Mouse (Mus musculus) liver, adult 2 months (tissue): ENCODE measurements around the gene Naxd.
A peak's percentile ranks its signal among the peaks of the same experiment; 100 is the strongest.

Experiments
- CTCF ChIP-seq: fragments of 200-500 bp; IDR thresholded peaks from 2 replicates; pipeline ENCODE4 v1.5.1; 2011; ENCODE audit warnings: low read depth, low read length, control low read depth
- POLR2A ChIP-seq: fragments of 200-500 bp; IDR thresholded peaks from 2 replicates; pipeline ENCODE4 v1.6.1; 2011; ENCODE audit warnings: low read length, control low read depth; ENCODE audit not compliant: insufficient read depth; ENCODE audit errors: extremely low read depth

DNA sequence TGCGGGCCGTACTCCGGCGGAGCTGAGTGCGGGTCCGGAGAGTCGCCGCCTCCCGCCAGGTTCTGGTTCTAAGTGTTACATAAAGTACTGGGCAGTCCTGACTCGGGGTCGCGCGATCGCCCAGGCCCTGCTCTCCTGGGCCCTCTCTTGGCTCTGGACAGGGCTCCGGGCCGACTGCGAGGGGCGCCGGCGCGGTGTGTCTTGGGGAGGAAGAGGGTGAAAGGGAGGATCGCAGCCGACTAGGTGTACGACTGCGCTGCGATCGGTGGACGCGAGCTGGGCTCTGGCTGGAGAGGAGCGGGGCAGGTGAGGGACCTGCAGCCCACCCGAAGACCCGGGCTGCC, 60.1 kb downstream of the Naxd start:
- TF ChIP-seq CTCF (no peak), POLR2A (0 out of 2 replicates have a peak, but pooled peaks have one; percentile 2)
